Comparison of ENCODE assay signal across 21 mouse cellular contexts in genomic region chr2:9574651-9575050, GRCm38 (mm10).
DNase-seq lines count a peak whose midpoint lies in the region; ATAC-seq and TF ChIP-seq lines count a peak whose summit lies in the region.
"Had no signal": no experiment of that assay in that cellular context is flagged by ENCODE, and none has a peak within 500 bp of the region (broad histone marks: within the 10 kb centered on the region; RNA-seq: fewer than 3 reads in every experiment).

No protein-coding gene starts in this region.

- DNase-seq in kidney, adult 9 months: peak; percentile 2
- no peak for DNase-seq in kidney, adult 2 months
- no peak for DNase-seq in neural tube, embryonic 10.5 days (ENCODE audit: extremely low spot score, low spot score)
- DNase-seq in lung, postnatal 14 days: peak; percentile 8
- DNase-seq in layer of hippocampus, adult 18-20 months (ENCODE audit: low spot score in 2 of 2): no peak
- no peak for DNase-seq in right cerebral cortex, adult 18-20 months
- DNase-seq: adrenal gland, postnatal 36 days; B cell, adult 2 months; cerebellum, adult 18-20 months; cerebellum, postnatal 36 days; heart, postnatal 10 days; right cerebral cortex, postnatal 25 days; thymus, adult 18-20 months had no signal

- H3K27ac ChIP-seq in kidney, adult 2 months (ENCODE audit: insufficient read depth, low read depth, low read length): no peak overlapping the region
- no peak overlapping the region for H3K27ac ChIP-seq in neural tube, embryonic 15.5 days (replicated peaks)
- H3K27ac ChIP-seq: embryonic facial prominence, embryonic 10.5 days; hindbrain, embryonic 12.5 days; left cerebral cortex, adult 2 months; liver, embryonic 12.5 days; midbrain, embryonic 13.5 days; stomach, embryonic 15.5 days had no signal

- no peak overlapping the region for H3K4me3 ChIP-seq in kidney, adult 2 months (ENCODE audit: insufficient read depth, low read depth, low read length)
- H3K4me3 ChIP-seq in neural tube, embryonic 15.5 days (replicated peaks): no peak overlapping the region
- H3K4me3 ChIP-seq: embryonic facial prominence, embryonic 10.5 days; hindbrain, embryonic 12.5 days; left cerebral cortex, adult 2 months; liver, embryonic 12.5 days; midbrain, embryonic 13.5 days; stomach, embryonic 15.5 days had no signal

- TF ChIP-seq POLR2A in kidney, adult 2 months (IDR thresholded peaks at IDR 0.05; ENCODE audit: low read depth, low read length): no peak

- no peak overlapping the region for H3K9ac ChIP-seq in neural tube, embryonic 15.5 days (replicated peaks)
- H3K9ac ChIP-seq: hindbrain, embryonic 12.5 days; liver, embryonic 12.5 days; midbrain, embryonic 13.5 days; stomach, embryonic 15.5 days had no signal

- H3K4me2 ChIP-seq in neural tube, embryonic 15.5 days: no peak overlapping the region
- H3K4me2 ChIP-seq: heart, embryonic 11.5 days; hindbrain, embryonic 12.5 days; liver, embryonic 12.5 days; midbrain, embryonic 13.5 days; stomach, embryonic 15.5 days had no signal

- H3K4me1 ChIP-seq in kidney, adult 2 months (ENCODE audit: control insufficient read depth, insufficient read depth, low read length): no peaks in the 10 kb centered on the region
- H3K4me1 ChIP-seq in neural tube, embryonic 15.5 days: peaks cover 3% of the 10 kb centered on the region
- H3K4me1 ChIP-seq: embryonic facial prominence, embryonic 10.5 days; hindbrain, embryonic 12.5 days; liver, embryonic 12.5 days; midbrain, embryonic 13.5 days; stomach, embryonic 15.5 days had no signal

- no peaks in the 10 kb centered on the region; the same call in 1 of the 2 replicates for H3K27me3 ChIP-seq in kidney, adult 2 months (replicated peaks; ENCODE audit: control insufficient read depth, insufficient read depth, low read length)
- no peaks in the 10 kb centered on the region for H3K27me3 ChIP-seq in neural tube, embryonic 15.5 days (replicated peaks)
- H3K27me3 ChIP-seq: hindbrain, embryonic 12.5 days; liver, embryonic 12.5 days; midbrain, embryonic 13.5 days; stomach, embryonic 15.5 days had no signal

- WGBS in kidney, adult 2 months: 72% methylated on average over 5 of the region's 5 CpGs
- 87% methylated on average over 5 of the region's 5 CpGs for WGBS in neural tube, embryonic 15.5 days

- H3K9me3 ChIP-seq in neural tube, embryonic 15.5 days (replicated peaks): no peaks in the 10 kb centered on the region
- H3K9me3 ChIP-seq: embryonic facial prominence, embryonic 10.5 days; hindbrain, embryonic 12.5 days; liver, embryonic 12.5 days; midbrain, embryonic 13.5 days; stomach, embryonic 15.5 days had no signal

- TF ChIP-seq CTCF in kidney, adult 2 months (conservative IDR thresholded peaks at IDR 0.05; ENCODE audit: insufficient read depth, insufficient read length, low read depth, low read length): no peak

- no peaks in the 10 kb centered on the region for H3K36me3 ChIP-seq in kidney, adult 2 months (ENCODE audit: control insufficient read depth, insufficient read depth, low read length)
- H3K36me3 ChIP-seq in neural tube, embryonic 15.5 days: no peaks in the 10 kb centered on the region
- H3K36me3 ChIP-seq: embryonic facial prominence, embryonic 10.5 days; hindbrain, embryonic 12.5 days; liver, embryonic 12.5 days; midbrain, embryonic 13.5 days; stomach, embryonic 15.5 days had no signal

- ATAC-seq in neural tube, embryonic 15.5 days (ENCODE audit: low FRiP score): 0 out of 2 replicates have a peak, but pooled peaks have one; percentile 5
- ATAC-seq: liver, embryonic 12.5 days; midbrain, embryonic 13.5 days had no signal

Comparison
In these comparisons a context has a peak if more than half of its experiments do, and no peak if none do; other contexts are left out.
1. DNase-seq: peak in kidney, adult 9 months (single experiment) and lung, postnatal 14 days (single experiment); none in kidney, adult 2 months (single experiment), neural tube, embryonic 10.5 days (single experiment), layer of hippocampus, adult 18-20 months (0 of 2) and right cerebral cortex, adult 18-20 months (single experiment).